Mouse (Mus musculus): ENCODE data around the gene Cd7. TPM values are rescaled to one million over a fixed set of nuclear protein-coding genes. Genes with fewer than 3 reads are reported as not detected.

Cd7 gene
- polyA plus RNA-seq, 1 experiment, result 0.95 TPM

GRCm38 (mm10) chr11:121014896-121015300 lies 24.3 kb downstream of the Cd7 start:
- Histone ChIP-seq H3K4me3 (ENCODE audit: control insufficient read depth, low read depth, low read length) (peak overlapping the region; percentile 34), H3K36me3 (ENCODE audit: control insufficient read depth, insufficient read depth, low read length) (no peaks in the 10 kb centered on the region), H3K4me1 (ENCODE audit: control insufficient read depth, insufficient read depth, low read length) (peaks cover 7% of the 10 kb centered on the region), H3K27ac (ENCODE audit: control insufficient read depth, insufficient read depth, low read depth, low read length) (no peak overlapping the region), H3K27me3 (ENCODE audit: control insufficient read depth, insufficient read depth, low read length) (no peaks in the 10 kb centered on the region)
- TF ChIP-seq CTCF (IDR thresholded peaks at IDR 0.05; ENCODE audit: control insufficient read depth, insufficient read depth, insufficient replicate concordance, low read depth, low read length) (no peak), POLR2A (IDR thresholded peaks at IDR 0.05; ENCODE audit: control insufficient read depth, low read depth, low read length) (no peak)

- Histone ChIP-seq H3K4me1 (ENCODE audit: control insufficient read depth, insufficient read depth, low read length) (peaks cover 7% of the 10 kb centered on the region), H3K27me3 (ENCODE audit: control insufficient read depth, insufficient read depth, low read length) (no peaks in the 10 kb centered on the region), H3K27ac (ENCODE audit: control insufficient read depth, insufficient read depth, low read depth, low read length) (no peak overlapping the region), H3K4me3 (ENCODE audit: control insufficient read depth, low read depth, low read length) (no peak overlapping the region), H3K36me3 (ENCODE audit: control insufficient read depth, insufficient read depth, low read length) (no peaks in the 10 kb centered on the region)
- TF ChIP-seq CTCF (IDR thresholded peaks at IDR 0.05; ENCODE audit: control insufficient read depth, insufficient read depth, insufficient replicate concordance, low read depth, low read length) (no peak), POLR2A (IDR thresholded peaks at IDR 0.05; ENCODE audit: control insufficient read depth, low read depth, low read length) (no peak)
These were observed 25.6 kb downstream of the Cd7 start for GRCm38 (mm10) chr11:121013656-121014055.

- Histone ChIP-seq H3K27me3 (ENCODE audit: control insufficient read depth, insufficient read depth, low read length) (no peaks in the 10 kb centered on the region), H3K36me3 (ENCODE audit: control insufficient read depth, insufficient read depth, low read length) (no peaks in the 10 kb centered on the region), H3K4me3 (ENCODE audit: control insufficient read depth, low read depth, low read length) (no peak overlapping the region), H3K4me1 (ENCODE audit: control insufficient read depth, insufficient read depth, low read length) (peaks cover 7% of the 10 kb centered on the region), H3K27ac (ENCODE audit: control insufficient read depth, insufficient read depth, low read depth, low read length) (no peak overlapping the region)
- TF ChIP-seq POLR2A (IDR thresholded peaks at IDR 0.05; ENCODE audit: control insufficient read depth, low read depth, low read length) (no peak), CTCF (IDR thresholded peaks at IDR 0.05; ENCODE audit: control insufficient read depth, insufficient read depth, insufficient replicate concordance, low read depth, low read length) (no peak)
These were observed 29.0 kb downstream of the Cd7 start for GRCm38 (mm10) chr11:121010044-121010755.

- no peaks in the 10 kb centered on the region for H3K36me3 ChIP-seq (ENCODE audit: control insufficient read depth, insufficient read depth, low read length)
These were observed 33.0 kb downstream of the Cd7 start for GRCm38 (mm10) chr11:121006184-121006583.

GRCm38 (mm10) chr11:121004281-121004680 lies 34.9 kb downstream of the Cd7 start:
- Histone ChIP-seq H3K4me1 (ENCODE audit: control insufficient read depth, insufficient read depth, low read length) (no peaks in the 10 kb centered on the region), H3K27me3 (ENCODE audit: control insufficient read depth, insufficient read depth, low read length) (no peaks in the 10 kb centered on the region), H3K4me3 (ENCODE audit: control insufficient read depth, low read depth, low read length) (no peak overlapping the region), H3K27ac (ENCODE audit: control insufficient read depth, insufficient read depth, low read depth, low read length) (no peak overlapping the region), H3K36me3 (ENCODE audit: control insufficient read depth, insufficient read depth, low read length) (no peaks in the 10 kb centered on the region)
- TF ChIP-seq POLR2A (IDR thresholded peaks at IDR 0.05; ENCODE audit: control insufficient read depth, low read depth, low read length), result no peak
- TF ChIP-seq CTCF (IDR thresholded peaks at IDR 0.05; ENCODE audit: control insufficient read depth, insufficient read depth, insufficient replicate concordance, low read depth, low read length), result no peak

More at GRCm38 (mm10) chr11:121006184-121006583, 33.0 kb downstream of the Cd7 start:
- TF ChIP-seq CTCF (IDR thresholded peaks at IDR 0.05; ENCODE audit: control insufficient read depth, insufficient read depth, insufficient replicate concordance, low read depth, low read length), result no peak
- no peak for TF ChIP-seq POLR2A (IDR thresholded peaks at IDR 0.05; ENCODE audit: control insufficient read depth, low read depth, low read length)
- Histone ChIP-seq H3K4me1 (ENCODE audit: control insufficient read depth, insufficient read depth, low read length) (no peaks in the 10 kb centered on the region), H3K27me3 (ENCODE audit: control insufficient read depth, insufficient read depth, low read length) (no peaks in the 10 kb centered on the region), H3K4me3 (ENCODE audit: control insufficient read depth, low read depth, low read length) (no peak overlapping the region), H3K27ac (ENCODE audit: control insufficient read depth, insufficient read depth, low read depth, low read length) (no peak overlapping the region)

- no peak overlapping the region for H3K27ac ChIP-seq (ENCODE audit: control insufficient read depth, insufficient read depth, low read depth, low read length)
- H3K36me3 ChIP-seq (ENCODE audit: control insufficient read depth, insufficient read depth, low read length), result no peaks in the 10 kb centered on the region
- H3K27me3 ChIP-seq (ENCODE audit: control insufficient read depth, insufficient read depth, low read length), result no peaks in the 10 kb centered on the region
- TF ChIP-seq CTCF (IDR thresholded peaks at IDR 0.05; ENCODE audit: control insufficient read depth, insufficient read depth, insufficient replicate concordance, low read depth, low read length), result no peak
- TF ChIP-seq POLR2A (IDR thresholded peaks at IDR 0.05; ENCODE audit: control insufficient read depth, low read depth, low read length), result no peak
- H3K4me3 ChIP-seq (ENCODE audit: control insufficient read depth, low read depth, low read length), result no peak overlapping the region
- no peaks in the 10 kb centered on the region for H3K4me1 ChIP-seq (ENCODE audit: control insufficient read depth, insufficient read depth, low read length)
These were observed 37.3 kb downstream of the Cd7 start for GRCm38 (mm10) chr11:121001966-121002365.

- Histone ChIP-seq H3K4me1 (ENCODE audit: control insufficient read depth, insufficient read depth, low read length) (peaks cover 4% of the 10 kb centered on the region; the same call in 1 of the 2 replicates), H3K27ac (ENCODE audit: control insufficient read depth, insufficient read depth, low read depth, low read length) (no peak overlapping the region), H3K36me3 (ENCODE audit: control insufficient read depth, insufficient read depth, low read length) (no peaks in the 10 kb centered on the region), H3K4me3 (ENCODE audit: control insufficient read depth, low read depth, low read length) (no peak overlapping the region), H3K27me3 (ENCODE audit: control insufficient read depth, insufficient read depth, low read length) (no peaks in the 10 kb centered on the region)
- TF ChIP-seq CTCF (IDR thresholded peaks at IDR 0.05; ENCODE audit: control insufficient read depth, insufficient read depth, insufficient replicate concordance, low read depth, low read length) (no peak), POLR2A (IDR thresholded peaks at IDR 0.05; ENCODE audit: control insufficient read depth, low read depth, low read length) (no peak)
These were observed 44.5 kb downstream of the Cd7 start for GRCm38 (mm10) chr11:120994741-120995140.
